Mouse (Mus musculus): ENCODE results near the gene Grik3. TPM values are rescaled to one million over a fixed set of nuclear protein-coding genes. Genes with fewer than 3 reads are reported as not detected.
A peak's percentile ranks its signal among the peaks of the same experiment; 100 is the strongest.
"Not testable (repeated sequence)": the region's sequence is repeated elsewhere in the genome, so short reads cannot be mapped to it uniquely, and the experiment has no call there.

The Grik3 gene
- total RNA-seq, 1 experiment = 9.8 TPM

GRCm38 (mm10) chr4:125604494-125604893 is 114.0 kb downstream of the Grik3 start:
- Histone ChIP-seq H3K27ac (ENCODE audit: insufficient read depth, low read depth, low read length, poor library complexity, severe bottlenecking) (no peak overlapping the region), H3K4me1 (ENCODE audit: control insufficient read depth in 2 of 2, insufficient read depth in 2 of 2, low read length in 2 of 2, poor library complexity in 1 of 2) (peaks cover 13 to 45% of the 10 kb centered on the region in 2 experiments), H3K9me3 (ENCODE audit: control insufficient read depth, insufficient read depth, low read depth, low read length) (no peaks in the 10 kb centered on the region), H3K36me3 (ENCODE audit: control insufficient read depth, insufficient read depth, low read length, poor library complexity, severe bottlenecking) (no peaks in the 10 kb centered on the region), H3K4me3 (ENCODE audit: insufficient read depth in 1 of 2, low read depth in 1 of 2, low read length in 2 of 2, poor library complexity in 1 of 2, severe bottlenecking in 1 of 2) (no peak overlapping the region), H3K9ac (ENCODE audit: insufficient read depth, low read depth, low read length, poor library complexity, severe bottlenecking) (no peak overlapping the region)
- TF ChIP-seq ZNF384 (IDR thresholded peaks at IDR 0.05; ENCODE audit: low read depth, low read length) = no peak
- no peak for TF ChIP-seq ZC3H11A (IDR thresholded peaks at IDR 0.05; ENCODE audit: borderline replicate concordance, low read depth, low read length)
- no peak for TF ChIP-seq MAFK (IDR thresholded peaks at IDR 0.05; ENCODE audit: insufficient read depth, low read depth, low read length)
- no peak for TF ChIP-seq HCFC1 (IDR thresholded peaks at IDR 0.05; ENCODE audit: borderline replicate concordance, insufficient read depth, low read length)
- no peak for TF ChIP-seq CHD2 (IDR thresholded peaks at IDR 0.05; ENCODE audit: low read depth, low read length)
- in situ Hi-C loops (cut with MboI; ENCODE audit: low sequenced_read_pairs in 2 of 2, unreplicated experiment in 2 of 2) = no loop called here
- DNase-seq (ENCODE audit: low read depth, low spot score) = no peak

GRCm38 (mm10) chr4:125606147-125606546 is 115.6 kb downstream of the Grik3 start:
- Histone ChIP-seq H3K9me3 (ENCODE audit: control insufficient read depth, insufficient read depth, low read depth, low read length) (no peaks in the 10 kb centered on the region), H3K9ac (ENCODE audit: insufficient read depth, low read depth, low read length, poor library complexity, severe bottlenecking) (no peak overlapping the region), H3K27ac (ENCODE audit: insufficient read depth, low read depth, low read length, poor library complexity, severe bottlenecking) (no peak overlapping the region; the same call in 1 of the 2 replicates), H3K4me3 (ENCODE audit: insufficient read depth in 1 of 2, low read depth in 1 of 2, low read length in 2 of 2, poor library complexity in 1 of 2, severe bottlenecking in 1 of 2) (no peak overlapping the region), H3K4me1 (ENCODE audit: control insufficient read depth in 2 of 2, insufficient read depth in 2 of 2, low read length in 2 of 2, poor library complexity in 1 of 2) (peaks cover 13 to 35% of the 10 kb centered on the region in 2 experiments), H3K36me3 (ENCODE audit: control insufficient read depth, insufficient read depth, low read length, poor library complexity, severe bottlenecking) (no peaks in the 10 kb centered on the region)
- no peak for TF ChIP-seq HCFC1 (IDR thresholded peaks at IDR 0.05; ENCODE audit: borderline replicate concordance, insufficient read depth, low read length)
- no peak for TF ChIP-seq MAFK (IDR thresholded peaks at IDR 0.05; ENCODE audit: insufficient read depth, low read depth, low read length)
- no peak for TF ChIP-seq CHD2 (IDR thresholded peaks at IDR 0.05; ENCODE audit: low read depth, low read length)
- TF ChIP-seq ZC3H11A (IDR thresholded peaks at IDR 0.05; ENCODE audit: borderline replicate concordance, low read depth, low read length) = no peak
- TF ChIP-seq ZNF384 (IDR thresholded peaks at IDR 0.05; ENCODE audit: low read depth, low read length) = no peak
- DNase-seq (ENCODE audit: low read depth, low spot score) = no peak
- in situ Hi-C loops (cut with MboI; ENCODE audit: low sequenced_read_pairs in 2 of 2, unreplicated experiment in 2 of 2) = no loop called here

GRCm38 (mm10) chr4:125607397-125608042 is 117.0 kb downstream of the Grik3 start:
- DNase-seq (ENCODE audit: low read depth, low spot score) = peak; percentile 80
- Histone ChIP-seq H3K9me3 (ENCODE audit: control insufficient read depth, insufficient read depth, low read depth, low read length) (no peaks in the 10 kb centered on the region), H3K4me1 (ENCODE audit: control insufficient read depth in 2 of 2, insufficient read depth in 2 of 2, low read length in 2 of 2, poor library complexity in 1 of 2) (peaks cover 10 to 24% of the 10 kb centered on the region in 2 experiments), H3K9ac (ENCODE audit: insufficient read depth, low read depth, low read length, poor library complexity, severe bottlenecking) (peak overlapping the region; percentile 23; the same call in 1 of the 2 replicates), H3K4me3 (ENCODE audit: insufficient read depth in 1 of 2, low read depth in 1 of 2, low read length in 2 of 2, poor library complexity in 1 of 2, severe bottlenecking in 1 of 2) (no peak overlapping the region), H3K36me3 (ENCODE audit: control insufficient read depth, insufficient read depth, low read length, poor library complexity, severe bottlenecking) (no peaks in the 10 kb centered on the region), H3K27ac (ENCODE audit: insufficient read depth, low read depth, low read length, poor library complexity, severe bottlenecking) (peak overlapping the region; percentile 97)
- TF ChIP-seq CHD2 (IDR thresholded peaks at IDR 0.05; ENCODE audit: low read depth, low read length) = no peak
- TF ChIP-seq ZC3H11A (IDR thresholded peaks at IDR 0.05; ENCODE audit: borderline replicate concordance, low read depth, low read length) = no peak
- TF ChIP-seq MAFK (IDR thresholded peaks at IDR 0.05; ENCODE audit: insufficient read depth, low read depth, low read length) = no peak
- TF ChIP-seq HCFC1 (IDR thresholded peaks at IDR 0.05; ENCODE audit: borderline replicate concordance, insufficient read depth, low read length) = no peak; the same call in 1 of the 2 replicates
- no peak for TF ChIP-seq ZNF384 (IDR thresholded peaks at IDR 0.05; ENCODE audit: low read depth, low read length)
- in situ Hi-C loops (cut with MboI; ENCODE audit: low sequenced_read_pairs in 2 of 2, unreplicated experiment in 2 of 2) = no loop called here

- DNase-seq (ENCODE audit: low read depth, low spot score); H3K36me3 ChIP-seq (ENCODE audit: control insufficient read depth, insufficient read depth, low read length, poor library complexity, severe bottlenecking); H3K9me3 ChIP-seq (ENCODE audit: control insufficient read depth, insufficient read depth, low read depth, low read length); in situ Hi-C loops (cut with MboI; ENCODE audit: low sequenced_read_pairs in 2 of 2, unreplicated experiment in 2 of 2): not testable (repeated sequence)
- peaks cover 10 to 32% of the 10 kb centered on the region in 2 experiments for H3K4me1 ChIP-seq (ENCODE audit: control insufficient read depth in 2 of 2, insufficient read depth in 2 of 2, low read length in 2 of 2, poor library complexity in 1 of 2)
- H3K9ac ChIP-seq (ENCODE audit: insufficient read depth, low read depth, low read length, poor library complexity, severe bottlenecking) = peak overlapping the region; percentile 88
- peak overlapping the region in 1 of 2 experiments; percentile 67; a peak in 2 of 4 replicates for H3K4me3 ChIP-seq (ENCODE audit: insufficient read depth in 1 of 2, low read depth in 1 of 2, low read length in 2 of 2, poor library complexity in 1 of 2, severe bottlenecking in 1 of 2)
- H3K27ac ChIP-seq (ENCODE audit: insufficient read depth, low read depth, low read length, poor library complexity, severe bottlenecking) = peak overlapping the region; percentile 99
Measured at GRCm38 (mm10) chr4:125608896-125609295, 118.4 kb downstream of the Grik3 start.
